Mouse (Mus musculus) spleen, adult 2 months (tissue): ENCODE measurements around the gene Pcnx4.

Source experiments
- CTCF ChIP-seq: fragments of 200-500 bp; IDR thresholded peaks from 2 replicates; pipeline ENCODE4 v1.5.1; 2011; ENCODE audit warnings: mild to moderate bottlenecking, inconsistent platforms; ENCODE audit not compliant: insufficient read depth, insufficient read length, insufficient replicate concordance; ENCODE audit errors: extremely low read depth
- POLR2A ChIP-seq: fragments of 200-500 bp; IDR thresholded peaks from 2 replicates; pipeline ENCODE4 v1.6.1; 2011; ENCODE audit warnings: low read depth, low read length, inconsistent platforms

GRCm38 (mm10) chr12:72564281-72564795 lies 28.2 kb downstream of the Pcnx4 start:
- no peak for TF ChIP-seq POLR2A
- no peak for TF ChIP-seq CTCF
